7 mouse cellular contexts compared by ENCODE assay signal in the genomic region with DNA sequence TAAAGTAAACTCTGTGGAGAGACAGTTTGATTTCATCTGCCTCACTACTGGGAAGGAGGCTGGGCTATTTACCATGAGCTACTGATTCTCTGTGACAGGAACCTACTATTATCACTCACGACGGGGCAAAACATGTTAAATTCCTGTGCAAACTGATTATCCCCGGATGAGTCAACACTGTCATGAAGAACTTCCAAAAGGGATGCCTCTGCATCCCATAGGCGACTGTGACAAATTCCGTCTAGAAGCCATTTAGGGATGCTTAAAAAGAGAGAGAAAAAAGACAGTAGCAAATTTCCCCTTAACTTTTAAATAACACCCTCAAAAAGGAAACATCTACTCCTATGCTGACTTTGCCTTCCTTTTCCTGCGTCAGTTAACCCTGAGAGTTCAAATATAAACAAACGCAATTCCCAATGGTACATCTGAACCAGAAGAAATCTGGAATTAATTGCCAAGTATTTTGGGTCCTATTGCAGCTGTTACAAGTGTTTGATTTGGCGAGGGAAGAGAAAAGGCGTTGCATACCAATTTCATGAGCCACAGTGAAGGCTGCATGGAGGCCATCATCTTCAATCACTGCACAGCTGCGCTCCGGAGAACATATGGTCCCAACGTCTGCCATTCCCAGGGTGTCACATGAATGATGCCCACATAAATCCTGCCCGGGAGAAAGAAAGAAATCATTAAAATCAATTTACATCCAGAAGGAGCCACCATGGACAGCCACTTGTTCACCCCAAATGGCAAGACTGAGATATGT. TPM values are rescaled to one million over a fixed set of nuclear protein-coding genes. Genes with fewer than 3 reads are reported as not detected.
DNase-seq lines count a peak whose midpoint lies in the region; ATAC-seq and TF ChIP-seq lines count a peak whose summit lies in the region.

No protein-coding gene starts in this region.

- H3K79me3 ChIP-seq in C2C12 (ENCODE audit: low read depth): no peaks in the 10 kb centered on the region

- WGBS in hindbrain, embryonic 15.5 days: 34% methylated on average over 13 of the region's 13 CpGs
- 40% methylated on average over 13 of the region's 13 CpGs for WGBS in limb, embryonic 11.5 days
- WGBS in thymus, adult 2 months: 90% methylated on average over 13 of the region's 13 CpGs

- no peaks in the 10 kb centered on the region for H3K79me2 ChIP-seq in C2C12 (ENCODE audit: control insufficient read depth, insufficient read depth)

- ATAC-seq in hindbrain, embryonic 15.5 days (ENCODE audit: low FRiP score, low read depth): peak; percentile 91
- peak; percentile 77 for ATAC-seq in limb, embryonic 11.5 days (ENCODE audit: insufficient number of reproducible peaks, low FRiP score, low TSS enrichment, low read depth)
- ATAC-seq in erythroblast, adult 5-6 weeks (replicated peaks; ENCODE audit: low FRiP score, poor library complexity, severe bottlenecking): no peak

- no peak for TF ChIP-seq POLR2A in thymus, adult 2 months (IDR thresholded peaks at IDR 0.05; ENCODE audit: control insufficient read depth, extremely low read depth, insufficient read depth, low read length, poor library complexity)

- DNase-seq in embryo, embryonic 11.5 days (ENCODE audit: low read depth, low spot score): peak; percentile 51
- DNase-seq in limb, embryonic 11.5 days (ENCODE audit: low spot score): peak; percentile 66
- DNase-seq in right cerebral cortex, postnatal 25 days: peak; percentile 34
- no peak for DNase-seq in thymus, adult 2 months

- H3K9me3 ChIP-seq in hindbrain, embryonic 15.5 days: no peaks in the 10 kb centered on the region
- no peaks in the 10 kb centered on the region for H3K9me3 ChIP-seq in limb, embryonic 11.5 days (ENCODE audit: control insufficient read depth, low read length)

- H3K27ac ChIP-seq in hindbrain, embryonic 15.5 days (replicated peaks): no peak overlapping the region
- no peak overlapping the region for H3K27ac ChIP-seq in limb, embryonic 11.5 days (replicated peaks; ENCODE audit: low read depth, low read length)
- no peak overlapping the region for H3K27ac ChIP-seq in thymus, adult 2 months (ENCODE audit: control insufficient read depth, insufficient read depth, low read length)

- no peaks in the 10 kb centered on the region for H3K27me3 ChIP-seq in C2C12 (ENCODE audit: control insufficient read depth, insufficient read depth, insufficient read length)
- H3K27me3 ChIP-seq in hindbrain, embryonic 15.5 days: no peaks in the 10 kb centered on the region
- no peaks in the 10 kb centered on the region for H3K27me3 ChIP-seq in limb, embryonic 11.5 days (ENCODE audit: control insufficient read depth, insufficient read depth, low read length)
- no peaks in the 10 kb centered on the region for H3K27me3 ChIP-seq in thymus, adult 2 months (ENCODE audit: control insufficient read depth, insufficient read depth, low read length)

- H3K4me2 ChIP-seq in hindbrain, embryonic 15.5 days: no peak overlapping the region
- no peak overlapping the region for H3K4me2 ChIP-seq in limb, embryonic 11.5 days (ENCODE audit: low read depth, severe bottlenecking)

- H3K4me1 ChIP-seq in hindbrain, embryonic 15.5 days (replicated peaks): no peaks in the 10 kb centered on the region; the same call in 1 of the 2 replicates
- H3K4me1 ChIP-seq in limb, embryonic 11.5 days (ENCODE audit: control insufficient read depth, insufficient read depth, low read length): peaks cover 7% of the 10 kb centered on the region; the same call in 1 of the 2 replicates
- no peaks in the 10 kb centered on the region for H3K4me1 ChIP-seq in thymus, adult 2 months (replicated peaks; ENCODE audit: control insufficient read depth, insufficient read depth, low read length)

- no peak for TF ChIP-seq CTCF in C2C12 (IDR thresholded peaks at IDR 0.05; ENCODE audit: control insufficient read depth, insufficient read depth, insufficient read length)
- no peak for TF ChIP-seq CTCF in thymus, adult 2 months (IDR thresholded peaks at IDR 0.05; ENCODE audit: borderline replicate concordance, control insufficient read depth, extremely low read depth, insufficient read depth, low read length, poor library complexity)

- H3K4me3 ChIP-seq in C2C12 (ENCODE audit: insufficient read depth, poor library complexity, severe bottlenecking): no peak overlapping the region
- H3K4me3 ChIP-seq in hindbrain, embryonic 15.5 days: no peak overlapping the region
- H3K4me3 ChIP-seq in limb, embryonic 11.5 days (ENCODE audit: low read depth, low read length): no peak overlapping the region
- H3K4me3 ChIP-seq in thymus, adult 2 months (ENCODE audit: control insufficient read depth, insufficient read depth, low read length): no peak overlapping the region

- H3K9ac ChIP-seq in hindbrain, embryonic 15.5 days: no peak overlapping the region
- no peak overlapping the region for H3K9ac ChIP-seq in limb, embryonic 11.5 days (ENCODE audit: low read length)

- no peak overlapping the region for H3ac ChIP-seq in C2C12 (ENCODE audit: control insufficient read depth, insufficient read length, low read depth)

- H3K36me3 ChIP-seq in C2C12 (ENCODE audit: control insufficient read depth, insufficient read depth): no peaks in the 10 kb centered on the region
- H3K36me3 ChIP-seq in hindbrain, embryonic 15.5 days: no peaks in the 10 kb centered on the region
- H3K36me3 ChIP-seq in limb, embryonic 11.5 days (ENCODE audit: control insufficient read depth, insufficient read depth, low read length): no peaks in the 10 kb centered on the region
- H3K36me3 ChIP-seq in thymus, adult 2 months (ENCODE audit: control insufficient read depth, insufficient read depth, low read length): no peaks in the 10 kb centered on the region

TF ChIP-seq in C2C12, 6 proteins besides CTCF, POLR2A, EP300 and RAD21:
- TF ChIP-seq MYOD1 (IDR thresholded peaks at IDR 0.05; ENCODE audit: control insufficient read depth, insufficient read length, low read depth) (peak; percentile 91), USF1 (IDR thresholded peaks at IDR 0.05; ENCODE audit: low read depth) (no peak)

RNA-seq across cellular contexts. Expression of a gene that starts 14.2 kb away (rescaled TPM):
- polyA plus RNA-seq in C2C12 (2012; fragmentation: generic; extraction: Trizol): 0.16 TPM
- 3.2 and 4.2 TPM in 2 replicates for polyA plus RNA-seq in hindbrain, embryonic 15.5 days (2015; fragmentation: Nextera tagmentation; extraction: Ambion mirVana)
- polyA plus RNA-seq in limb, embryonic 11.5 days (2014; fragmentation: Nextera tagmentation; extraction: Ambion mirVana): 1.5 and 1.9 TPM in 2 replicates
- 0.54 and 0.55 TPM in 2 replicates for polyA plus RNA-seq in thymus, adult 2 months (2012; rRNA removed)
- not detected in 2 replicates for total RNA-seq in erythroblast, adult 5-6 weeks (2015; ENCODE audit: low replicate concordance)
- total RNA-seq in erythroblast, adult 5-6 weeks (2017; ENCODE audit: low replicate concordance): not detected in 2 replicates
